Mouse (Mus musculus) large intestine, adult 2 months (tissue): ENCODE results near the gene Adgre5. TPM values are rescaled to one million over a fixed set of nuclear protein-coding genes. Genes with fewer than 3 reads are reported as not detected.

Experiments
- DNase-seq: peaks from one replicate; pipeline ENCODE4 v3.0.0-alpha.2; 2012; ENCODE audit warnings: low read depth, low spot score
- WGBS: fragments of 180-500 bp; shearing (Covaris S2); methylation state at CpG from one replicate; pipeline ENCODE4 v1.1.7; 2018; 5-methylcytosine and 5-hydroxymethylcytosine counted together
- polyA plus RNA-seq: library from polyadenylated mRNA; depleted of rRNA; stranded (reverse); fragments of >200 nt; gene quantifications from 2 replicates; pipeline ENCODE4 v1.2.3, GENCODE M21; 2012

The Adgre5 gene
- polyA plus RNA-seq, 1 experiment: 55.1 TPM

- WGBS: 42% methylated on average over 6 of the region's 6 CpGs
Measured at GRCm38 (mm10) chr8:83757084-83757607, 16.0 kb upstream of the Adgre5 start.

GRCm38 (mm10) chr8:83756273-83756672 is 15.1 kb upstream of the Adgre5 start:
- WGBS: 100% methylated on average over 3 of the region's 3 CpGs
- no peak for DNase-seq

More at GRCm38 (mm10) chr8:83757084-83757607, 16.0 kb upstream of the Adgre5 start:
- DNase-seq: no peak

GRCm38 (mm10) chr8:83754149-83754548 is 13.0 kb upstream of the Adgre5 start:
- 44% methylated on average over 3 of the region's 3 CpGs for WGBS
- DNase-seq: no peak

GRCm38 (mm10) chr8:83749265-83749664 is 8.1 kb upstream of the Adgre5 start:
- no peak for DNase-seq
- WGBS: 68% methylated on average over 9 of the region's 9 CpGs

DNA sequence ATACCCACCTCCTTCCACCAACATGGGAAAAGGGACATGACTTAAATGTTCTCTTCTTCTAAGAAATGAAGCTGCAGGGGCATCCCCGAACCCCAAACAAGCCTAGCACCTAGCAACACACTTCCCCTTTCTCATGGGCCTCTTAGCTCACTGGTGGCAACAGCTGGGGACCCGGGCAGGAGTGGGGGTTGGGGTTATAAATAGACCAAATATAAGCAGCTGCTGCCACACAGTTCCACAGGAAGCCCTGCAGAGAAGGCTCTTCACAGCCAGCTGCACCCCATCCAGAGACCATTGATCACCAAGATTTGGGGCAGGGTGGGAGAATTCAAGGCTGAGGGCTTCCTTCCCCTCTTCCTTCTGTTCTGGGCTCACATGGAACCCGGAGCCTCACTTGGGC is 7.6 kb upstream of the Adgre5 start:
- 29% methylated on average over 3 of the region's 3 CpGs for WGBS

GRCm38 (mm10) chr8:83747661-83748346 is 6.7 kb upstream of the Adgre5 start:
- WGBS: 4% methylated on average over 28 of the region's 28 CpGs
- DNase-seq: no peak

More for the DNA sequence above, 7.6 kb upstream of the Adgre5 start:
- DNase-seq: no peak

GRCm38 (mm10) chr8:83744070-83744469 is 2.9 kb upstream of the Adgre5 start:
- WGBS: 84% methylated on average over 4 of the region's 4 CpGs

DNA sequence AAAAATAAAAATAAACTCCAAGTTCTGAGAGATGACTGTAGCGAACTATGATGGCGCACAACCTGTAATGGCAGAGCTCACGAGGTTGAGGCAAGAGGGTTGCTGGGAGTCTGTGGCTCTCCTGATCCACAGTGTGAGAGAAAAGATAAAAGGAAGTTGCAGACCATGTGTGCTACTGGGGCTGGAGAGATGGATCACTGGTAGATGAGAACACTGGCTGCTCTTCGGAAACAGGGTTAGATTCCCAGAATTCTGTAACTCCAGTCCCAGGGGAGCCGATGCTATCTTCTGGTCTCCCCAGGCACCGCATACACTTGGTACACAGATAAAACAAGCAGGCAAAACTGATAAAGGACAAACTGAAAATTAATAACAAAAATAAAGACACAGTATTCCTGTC is 1.8 kb upstream of the Adgre5 start:
- 92% methylated on average over 6 of the region's 6 CpGs for WGBS
- DNase-seq: no peak

More at GRCm38 (mm10) chr8:83744070-83744469, 2.9 kb upstream of the Adgre5 start:
- DNase-seq: no peak

DNA sequence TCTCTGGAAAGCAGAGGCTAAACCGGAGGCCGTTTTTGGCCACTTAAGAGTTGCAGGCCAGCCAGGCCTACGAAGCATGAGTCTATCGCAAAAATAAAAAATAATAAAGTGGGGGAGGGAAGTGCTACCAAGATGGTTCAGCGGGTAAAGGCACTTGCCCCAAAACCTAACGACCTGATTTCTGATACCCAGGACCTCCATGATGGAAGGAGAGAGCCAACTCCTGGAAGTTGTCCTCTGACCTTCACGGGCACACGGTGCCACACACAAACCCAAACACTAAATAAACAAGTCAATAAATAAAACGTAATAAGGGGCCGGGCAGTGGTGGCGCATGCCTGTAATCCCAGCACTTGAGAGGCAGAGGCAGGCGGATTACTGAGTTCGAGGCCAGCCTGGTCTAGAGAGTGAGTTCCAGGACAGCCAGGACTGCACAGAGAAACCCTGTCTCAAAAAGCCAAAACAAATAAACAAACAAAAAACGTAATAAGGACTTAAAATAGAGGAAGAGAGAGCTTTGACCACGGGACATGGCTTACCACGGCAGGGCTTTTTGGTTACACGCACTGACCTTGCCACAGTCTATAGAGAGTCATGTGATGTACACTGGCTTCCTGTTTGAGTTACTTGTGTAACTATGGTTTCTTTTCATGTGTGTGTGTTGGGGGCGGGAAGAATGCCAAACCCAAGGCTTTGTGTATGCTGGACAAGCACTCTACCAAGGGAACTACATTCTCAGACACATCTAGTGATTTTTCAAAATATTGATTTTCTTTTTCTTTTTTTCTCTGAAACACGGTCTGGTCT is 926 bp upstream of the Adgre5 start:
- 72% methylated on average over 19 of the region's 19 CpGs for WGBS
- no peak for DNase-seq

DNA sequence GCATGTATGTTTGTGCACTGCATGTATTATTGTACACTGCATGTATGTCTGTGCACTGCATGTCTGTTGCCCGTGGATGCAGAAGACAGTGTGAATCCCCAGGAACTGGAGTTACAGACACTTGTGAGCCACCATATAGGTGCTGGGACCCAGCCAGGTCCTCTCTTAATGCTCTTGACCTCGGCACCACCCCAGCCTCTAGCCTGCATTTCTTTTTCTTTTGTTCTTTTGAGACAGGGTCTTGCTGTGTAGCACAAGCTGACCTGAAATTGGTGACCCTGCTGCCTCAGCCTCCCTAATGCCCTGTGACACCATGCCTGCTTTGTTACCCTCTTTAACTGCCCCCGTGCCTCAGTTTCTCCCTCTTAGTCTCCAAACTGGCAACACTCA is 545 bp downstream of the Adgre5 start:
- DNase-seq: no peak
- 1% methylated on average over 3 of the region's 3 CpGs for WGBS

GRCm38 (mm10) chr8:83739711-83740468 is 1.2 kb downstream of the Adgre5 start:
- DNase-seq: no peak
- 11% methylated on average over 8 of the region's 8 CpGs for WGBS

DNA sequence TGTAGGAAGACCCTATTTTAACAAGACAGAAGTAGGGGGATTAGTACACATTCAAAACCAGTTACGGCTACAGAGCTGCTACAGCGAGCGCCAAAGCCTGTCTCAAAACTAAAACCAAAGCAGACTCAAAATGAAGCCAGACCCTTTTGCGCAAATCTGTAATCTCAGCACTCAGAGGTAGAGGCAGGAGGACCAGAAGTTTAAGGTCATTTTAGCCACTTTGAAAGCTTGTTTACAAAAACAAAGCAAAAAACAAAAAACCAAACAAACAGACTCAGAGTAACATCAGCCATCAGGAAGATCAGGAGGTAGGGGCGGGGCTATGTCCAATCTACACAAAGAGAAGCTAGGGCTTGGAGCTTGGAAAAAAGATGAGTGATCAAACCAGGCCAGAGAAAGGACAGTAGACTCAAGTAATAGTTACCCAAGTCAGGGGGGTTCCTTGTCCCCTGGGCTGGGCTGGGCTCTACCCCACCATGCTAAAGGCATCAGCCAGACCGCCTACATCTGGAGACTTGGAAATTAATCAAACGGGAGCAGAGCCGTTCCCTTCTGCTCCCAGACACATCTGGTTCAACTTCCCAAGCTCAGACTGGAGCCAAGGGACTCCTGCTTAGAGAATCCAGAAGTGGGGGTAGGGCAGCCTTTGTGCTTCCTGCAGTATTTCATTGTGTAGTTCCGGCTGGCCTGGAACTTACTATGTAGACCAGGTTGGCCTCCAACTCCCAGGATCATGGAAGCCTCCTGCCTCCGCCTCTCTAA is 2.0 kb downstream of the Adgre5 start:
- no peak for DNase-seq
- 74% methylated on average over 10 of the region's 10 CpGs for WGBS

DNA sequence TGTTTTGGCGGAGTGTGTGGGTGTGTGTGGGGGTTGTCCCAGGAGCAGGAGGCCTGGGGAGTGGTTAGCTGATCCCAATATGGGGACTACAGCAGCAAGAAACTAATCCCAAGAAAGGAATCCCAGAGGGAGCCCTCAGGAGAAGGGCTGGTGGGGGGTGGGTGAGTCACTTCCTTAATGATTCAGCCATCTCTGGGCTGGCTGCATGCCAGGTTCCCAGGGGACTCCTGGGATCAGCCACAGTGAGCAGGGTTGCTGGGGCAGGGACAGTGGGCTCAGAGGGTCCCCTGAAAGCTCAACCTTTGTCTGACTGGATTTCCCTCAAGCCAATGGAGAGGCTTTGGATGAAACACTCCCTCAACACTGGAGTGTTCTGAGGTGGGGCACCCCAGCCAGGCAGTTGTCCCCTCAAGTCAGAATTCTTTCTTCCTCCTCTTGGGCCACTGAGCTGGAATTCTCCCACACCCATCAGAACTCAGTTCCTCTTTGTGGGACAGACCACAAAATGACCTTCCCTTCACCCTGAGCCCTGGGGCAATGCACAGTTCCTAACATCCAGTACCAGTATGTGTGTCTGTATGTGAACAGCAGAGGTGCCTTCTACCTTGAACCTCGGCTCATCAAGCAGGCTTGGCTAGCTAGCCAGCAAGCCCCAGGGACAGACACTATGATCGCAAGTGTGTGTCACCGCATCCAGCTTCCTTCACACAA is 3.1 kb downstream of the Adgre5 start:
- WGBS: 35% methylated on average over 4 of the region's 4 CpGs

GRCm38 (mm10) chr8:83737346-83737745 is 3.8 kb downstream of the Adgre5 start:
- 94% methylated on average over 4 of the region's 4 CpGs for WGBS
- DNase-seq: no peak

More for the DNA sequence above, 3.1 kb downstream of the Adgre5 start:
- no peak for DNase-seq

DNA sequence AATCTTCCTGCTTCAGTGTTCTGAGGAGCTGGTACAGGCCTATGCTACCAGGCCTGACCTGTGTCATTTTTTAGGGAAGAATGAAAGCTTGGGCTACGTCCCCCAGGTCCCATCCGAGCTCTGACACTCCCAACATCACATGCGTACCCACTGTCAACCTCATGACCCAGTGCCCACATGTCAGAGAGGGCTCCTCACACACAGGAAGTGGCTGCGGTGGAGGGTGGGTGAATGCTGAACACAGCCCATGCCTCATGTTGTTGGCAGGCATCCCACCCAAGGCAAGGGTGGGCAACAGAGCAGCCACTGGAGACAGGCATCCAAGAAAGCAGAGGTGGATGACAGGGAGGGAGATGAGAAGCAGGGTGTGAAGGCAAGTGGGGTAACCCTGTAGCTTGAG is 4.4 kb downstream of the Adgre5 start:
- no peak for DNase-seq
- WGBS: 71% methylated on average over 4 of the region's 4 CpGs

GRCm38 (mm10) chr8:83732919-83733318 is 8.2 kb downstream of the Adgre5 start:
- DNase-seq: no peak
- 70% methylated on average over 6 of the region's 6 CpGs for whole genome bisulfite sequencing

DNA sequence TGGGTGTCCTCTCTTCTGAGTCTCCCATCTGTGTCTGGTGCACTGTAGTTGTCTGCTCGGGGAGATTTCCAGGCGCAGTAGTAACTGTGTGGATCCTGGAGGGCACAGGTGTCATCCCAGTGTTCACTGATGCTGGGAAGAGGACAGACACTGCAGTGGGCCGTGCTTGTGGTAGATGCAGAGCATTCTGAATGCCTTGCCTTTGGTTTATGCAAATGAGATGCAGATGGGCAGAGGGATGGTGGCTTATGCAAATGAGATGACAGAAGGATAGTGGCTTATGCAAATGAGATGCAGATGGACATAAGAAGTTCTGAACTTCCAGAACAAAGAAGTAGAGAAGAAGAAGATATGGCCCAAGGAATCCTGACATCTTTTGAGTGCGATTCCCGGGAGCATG is 9.2 kb downstream of the Adgre5 start:
- no peak for DNase-seq
- WGBS: 95% methylated on average over 5 of the region's 5 CpGs

DNA sequence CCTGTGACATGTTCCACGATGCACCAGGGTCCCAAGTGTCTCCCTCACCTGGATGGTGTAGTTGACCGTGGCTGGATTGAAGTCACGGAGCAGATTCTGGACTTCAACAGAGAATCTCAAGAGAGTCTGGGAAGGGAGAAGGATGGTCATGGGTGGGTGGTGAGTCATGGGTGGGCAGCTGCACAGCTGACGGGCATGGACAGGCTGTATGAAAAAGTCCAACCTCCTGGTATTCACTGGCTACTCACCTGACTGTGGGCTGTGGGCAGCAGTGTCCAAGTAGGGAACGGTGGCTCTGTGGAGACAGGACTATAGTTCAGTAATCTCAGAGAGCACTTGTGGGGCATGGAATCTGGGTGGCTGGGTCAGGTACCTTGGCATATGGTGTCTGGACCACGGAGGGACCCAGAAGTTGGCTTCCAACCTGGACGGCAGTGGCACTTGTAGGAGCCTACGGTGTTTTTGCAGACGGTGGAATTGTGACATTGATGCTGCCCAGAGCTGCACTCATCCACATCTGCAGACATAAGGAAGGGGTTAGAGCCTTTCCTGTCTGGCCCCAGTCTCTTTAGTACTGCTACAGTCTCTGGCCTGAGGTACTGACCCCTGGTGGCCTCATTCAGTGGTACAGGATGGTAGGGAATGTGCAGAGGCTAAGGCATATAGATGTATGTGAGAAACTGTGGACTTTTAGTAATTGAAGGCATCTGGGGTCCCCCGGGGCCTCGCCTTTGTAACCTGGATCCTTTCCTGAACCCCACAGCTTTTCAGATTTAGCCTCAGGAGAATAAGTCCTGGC is 11.9 kb downstream of the Adgre5 start:
- 76% methylated on average over 11 of the region's 11 CpGs for WGBS
- DNase-seq: no peak
